Mouse (Mus musculus) MEL (cell line): ENCODE measurements around the gene E4f1. TPM values are rescaled to one million over a fixed set of nuclear protein-coding genes. Genes with fewer than 3 reads are reported as not detected.

Experiments used
- DNase-seq: peaks from one replicate; pipeline ENCODE4 v3.0.0; 2011; ENCODE audit warnings: low read depth, low spot score
- H3K27ac ChIP-seq: 2 replicates; pipeline ENCODE4 v1.5.1; 2012; ENCODE audit warnings: low read depth, mild to moderate bottlenecking, control low read depth, low read length, moderate library complexity; ENCODE audit not compliant: control insufficient read depth
- H3K27me3 ChIP-seq, 2 experiments: fragments of 150-350 bp in 1 of 2; sonication (generic) in 1 of 2; 2 replicates each; pipeline ENCODE4 v1.6.1; 2012; ENCODE audit warnings: low read length in 2 of 2, mild to moderate bottlenecking in 2 of 2, improper control_type of control experiment in 1 of 2, moderate library complexity in 1 of 2; ENCODE audit not compliant: insufficient read depth in 2 of 2, control insufficient read depth in 1 of 2
- H3K36me3 ChIP-seq, 2 experiments: 2 replicates each; pipeline ENCODE4 v1.6.1; 2012 to 2014; ENCODE audit warnings: low read length in 2 of 2, improper control_type of control experiment in 1 of 2, inconsistent platforms in 1 of 2, mild to moderate bottlenecking in 1 of 2; ENCODE audit not compliant: insufficient read depth in 2 of 2, control insufficient read depth in 1 of 2
- H3K4me1 ChIP-seq, 2 experiments: fragments of 150-350 bp in 1 of 2; sonication (generic) in 1 of 2; 2 replicates each; pipeline ENCODE4 v1.6.1; 2012; ENCODE audit warnings: low read length in 2 of 2, improper control_type of control experiment in 1 of 2, mild to moderate bottlenecking in 1 of 2; ENCODE audit not compliant: insufficient read depth in 2 of 2, control insufficient read depth in 1 of 2
- H3K4me3 ChIP-seq, 2 experiments: fragments of 150-350 bp in 1 of 2; sonication (generic) in 1 of 2; 2 replicates each; pipeline ENCODE4 v1.5.1; 2012; ENCODE audit warnings: low read depth in 2 of 2, low read length in 2 of 2, mild to moderate bottlenecking in 2 of 2, moderate library complexity in 2 of 2, control low read depth in 1 of 2, improper control_type of control experiment in 1 of 2; ENCODE audit not compliant: control insufficient read depth in 1 of 2, insufficient read depth in 1 of 2
- H3K79me2 ChIP-seq: 2 replicates; pipeline ENCODE4 v1.6.1; 2012; ENCODE audit warnings: mild to moderate bottlenecking, low read length, moderate library complexity; ENCODE audit not compliant: control insufficient read depth, poor library complexity, insufficient read depth
- H3K9ac ChIP-seq: 2 replicates; pipeline ENCODE4 v1.6.1; 2012; ENCODE audit warnings: low read depth, mild to moderate bottlenecking, control low read depth, low read length, moderate library complexity; ENCODE audit not compliant: control insufficient read depth, poor library complexity, severe bottlenecking
- H3K9me3 ChIP-seq: fragments of 150-350 bp; sonication (generic); replicated peaks from 2 replicates; pipeline ENCODE4 v1.6.1; 2012; ENCODE audit warnings: mild to moderate bottlenecking, low read length, improper control_type of control experiment, moderate library complexity; ENCODE audit not compliant: insufficient read depth
- CTCF ChIP-seq, 3 experiments: IDR thresholded peaks in 2 of 3; conservative IDR thresholded peaks in 1 of 3; 2 replicates each; pipeline ENCODE4 v1.5.1; 2011 to 2012; ENCODE audit warnings: low read length in 3 of 3, low read depth in 2 of 3, mild to moderate bottlenecking in 2 of 3, improper control_type of control experiment in 1 of 3, inconsistent platforms in 1 of 3, mixed read lengths in 1 of 3, moderate library complexity in 1 of 3; ENCODE audit not compliant: control insufficient read depth in 1 of 3, insufficient read depth in 1 of 3, poor library complexity in 1 of 3, severe bottlenecking in 1 of 3
- ELF1 ChIP-seq: IDR thresholded peaks from 2 replicates; pipeline ENCODE4 v1.6.1; 2014; ENCODE audit warnings: low read depth, mild to moderate bottlenecking, inconsistent platforms, low read length, improper control_type of control experiment, moderate library complexity
- EP300 ChIP-seq, 2 experiments: IDR thresholded peaks; 2 replicates each; pipeline ENCODE4 v1.6.1; 2011; ENCODE audit warnings: improper control_type of control experiment in 2 of 2, low read length in 2 of 2, low read depth in 1 of 2, mild to moderate bottlenecking in 1 of 2
- GABPA ChIP-seq: IDR thresholded peaks from 2 replicates; pipeline ENCODE4 v1.6.1; 2012; ENCODE audit warnings: low read depth, mild to moderate bottlenecking, inconsistent platforms, low read length, improper control_type of control experiment, moderate library complexity
- GATA1 ChIP-seq: IDR thresholded peaks from 2 replicates; pipeline ENCODE4 v1.6.1; 2011; ENCODE audit warnings: low read depth, low read length, improper control_type of control experiment
- HCFC1 ChIP-seq: IDR thresholded peaks from 2 replicates; pipeline ENCODE4 v1.6.1; 2012; ENCODE audit warnings: low read depth, mild to moderate bottlenecking, inconsistent platforms, low read length, improper control_type of control experiment, moderate library complexity
- KAT2A ChIP-seq: conservative IDR thresholded peaks from 2 replicates; pipeline ENCODE4 v1.6.1; 2012; ENCODE audit warnings: low read depth, low read length, improper control_type of control experiment, inconsistent platforms
- MAX ChIP-seq: IDR thresholded peaks from 2 replicates; pipeline ENCODE4 v1.6.1; 2011; ENCODE audit warnings: low read length, improper control_type of control experiment
- POLR2AphosphoS2 ChIP-seq: IDR thresholded peaks from 2 replicates; pipeline ENCODE4 v1.6.1; 2011; ENCODE audit warnings: low read length, improper control_type of control experiment
- RCOR1 ChIP-seq: IDR thresholded peaks from 2 replicates; pipeline ENCODE4 v1.6.1; 2012; ENCODE audit warnings: low read depth, mild to moderate bottlenecking, inconsistent platforms, low read length, improper control_type of control experiment
- SMC3 ChIP-seq: IDR thresholded peaks from 2 replicates; pipeline ENCODE4 v1.6.1; 2011; ENCODE audit warnings: low read depth, low read length, improper control_type of control experiment
- TAL1 ChIP-seq: IDR thresholded peaks from 2 replicates; pipeline ENCODE4 v1.6.1; 2012; ENCODE audit warnings: mild to moderate bottlenecking, inconsistent platforms, low read length, moderate library complexity, mixed read lengths
- TBP ChIP-seq: IDR thresholded peaks from 2 replicates; pipeline ENCODE4 v1.8.0; 2011; ENCODE audit warnings: low read depth, low read length, improper control_type of control experiment
- TCF12 ChIP-seq: IDR thresholded peaks from 2 replicates; pipeline ENCODE4 v1.6.1; 2014; ENCODE audit warnings: low read depth, mild to moderate bottlenecking, inconsistent platforms, low read length, improper control_type of control experiment, moderate library complexity
- polyA plus RNA-seq, 2 experiments: library from polyadenylated mRNA; stranded (reverse) in 1 of 2; unstranded in 1 of 2; fragments of >175 nt in 1 of 2; fragments of >200 nt in 1 of 2; gene quantifications; 2 replicates each; pipeline versions ENCODE4 v1.2.1 to v1.2.4; 2012; ENCODE audit warnings: low replicate concordance in 2 of 2, low read depth in 1 of 2; ENCODE audit not compliant: insufficient read length in 2 of 2, insufficient read depth in 1 of 2, missing spikeins in 1 of 2
- total RNA-seq: library from RNA; depleted of rRNA; stranded (reverse); fragments of 300-350 nt; gene quantifications from 2 replicates; pipeline ENCODE4 v1.2.3, GENCODE M21; 2012

E4f1 gene
- total and polyA plus RNA-seq, 3 experiments = 24.3 to 37.1 TPM; not detected in 1

DNA sequence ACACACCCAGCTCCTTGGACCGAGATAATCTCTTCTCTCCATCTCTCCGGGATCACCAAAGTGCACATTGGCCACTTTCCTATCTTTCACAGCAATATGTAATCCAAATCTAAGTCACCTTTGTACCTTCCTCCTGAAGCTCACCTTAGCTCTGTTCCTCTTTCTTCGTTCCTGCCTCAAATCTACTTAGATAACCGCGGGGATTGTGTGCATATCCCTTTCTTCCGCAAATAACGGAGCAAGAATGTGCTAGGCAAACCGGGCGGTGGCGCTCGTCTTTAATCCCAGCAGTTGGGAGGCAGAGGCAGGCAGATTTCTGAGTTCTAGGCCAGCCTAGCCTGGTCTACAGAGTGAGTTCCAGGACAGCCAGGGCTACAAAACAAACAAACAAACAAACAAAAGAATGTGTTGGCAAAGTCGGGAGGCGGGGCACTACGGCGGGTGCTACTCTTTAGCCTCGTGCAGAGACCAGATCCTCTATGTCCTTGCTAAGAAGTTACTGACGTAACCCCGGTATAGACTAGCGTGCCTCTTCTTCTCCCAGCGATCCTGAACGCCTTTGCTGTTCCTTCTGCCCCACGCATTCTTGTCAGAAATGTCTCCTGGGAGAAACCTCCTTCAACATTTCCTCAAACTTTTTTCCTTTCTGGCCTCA is 56.4 kb downstream of the E4f1 start:
- peaks cover 3 to 25% of the 10 kb centered on the region in 2 experiments for H3K4me1 ChIP-seq
- TF ChIP-seq TBP (no peak), MAX (no peak), GATA1 (peak; percentile 71), ELF1 (peak; percentile 25; the same call in 1 of the 2 replicates), EP300 (IDR thresholded peaks at IDR 0.05; ENCODE audit: low read depth in 1 of 2, low read length in 2 of 2) (peak; percentile 33 to 34; a peak in 2 of 4 replicates), TAL1 (peak; percentile 33; the same call in 1 of the 2 replicates), KAT2A (no peak), RCOR1 (peak; percentile 31; the same call in 1 of the 2 replicates), SMC3 (peak; percentile 23; the same call in 1 of the 2 replicates), HCFC1 (0 out of 2 replicates have a peak, but pooled peaks have one; percentile 31), TCF12 (0 out of 2 replicates have a peak, but pooled peaks have one; percentile 25), CTCF (IDR thresholded peaks at IDR 0.05 in 2 of 3, conservative IDR thresholded peaks at IDR 0.05 in 1 of 3; ENCODE audit: control insufficient read depth in 1 of 3, insufficient read depth in 1 of 3, low read depth in 2 of 3, low read length in 3 of 3, poor library complexity in 1 of 3, severe bottlenecking in 1 of 3) (peak; percentile 11 to 43 (median 38); a peak in 4 of 6 replicates)
- H3K9me3 ChIP-seq = no peaks in the 10 kb centered on the region
- H3K27me3 ChIP-seq = no peaks in the 10 kb centered on the region
- peaks cover 41% of the 10 kb centered on the region for H3K79me2 ChIP-seq
- DNase-seq = peak; percentile 86
- peak overlapping the region; percentile 89 for H3K27ac ChIP-seq
- H3K36me3 ChIP-seq = peaks cover 13 to 30% of the 10 kb centered on the region in 2 experiments
- peak overlapping the region; percentile 66 to 81 for H3K4me3 ChIP-seq
- H3K9ac ChIP-seq = peak overlapping the region; percentile 79

DNA sequence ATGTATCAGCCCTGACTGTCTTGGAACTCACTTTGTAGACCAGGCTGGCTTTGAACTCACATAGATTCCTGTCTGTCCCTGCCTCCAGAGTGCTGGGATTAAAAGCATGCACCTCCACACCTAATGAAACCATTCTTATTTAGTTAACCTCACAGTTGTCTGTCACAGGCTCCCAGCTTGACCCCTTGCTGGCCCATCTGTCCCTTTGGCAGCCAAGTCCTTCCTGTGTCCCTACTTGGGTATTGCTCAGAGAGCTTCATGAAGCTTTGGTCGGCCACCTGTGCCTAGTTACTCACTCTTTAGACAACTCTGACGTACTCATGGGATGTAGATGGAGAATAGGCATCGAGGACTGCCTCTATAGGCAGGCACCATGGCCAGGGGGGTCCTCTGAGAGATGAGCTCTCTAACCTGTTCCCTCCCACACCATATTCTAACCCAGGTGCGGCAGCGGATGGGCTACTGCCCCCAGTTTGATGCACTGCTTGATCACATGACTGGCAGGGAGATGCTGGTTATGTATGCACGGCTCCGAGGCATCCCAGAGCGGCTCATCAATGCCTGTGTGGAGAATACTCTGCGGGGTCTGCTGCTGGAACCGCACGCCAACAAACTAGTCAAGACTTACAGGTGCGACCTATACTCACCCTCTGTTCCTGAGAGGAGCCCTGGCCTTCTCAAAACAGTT is 62.9 kb downstream of the E4f1 start:
- no peak overlapping the region for H3K9ac ChIP-seq
- no peaks in the 10 kb centered on the region for H3K9me3 ChIP-seq
- H3K4me1 ChIP-seq = no peaks in the 10 kb centered on the region
- DNase-seq = no peak
- H3K79me2 ChIP-seq = no peaks in the 10 kb centered on the region
- H3K27me3 ChIP-seq = no peaks in the 10 kb centered on the region
- no peak overlapping the region for H3K4me3 ChIP-seq
- TF ChIP-seq POLR2AphosphoS2 (0 out of 2 replicates have a peak, but pooled peaks have one; percentile 11), GABPA (no peak)
- peaks cover 0 to 2% of the 10 kb centered on the region in 2 experiments; a peak in 1 of 4 replicates for H3K36me3 ChIP-seq
- no peak overlapping the region for H3K27ac ChIP-seq
